Mouse (Mus musculus) forebrain, embryonic 14.5 days (tissue): Measurements from ENCODE around the gene Lsamp. TPM values are rescaled to one million over a fixed set of nuclear protein-coding genes. Genes with fewer than 3 reads are reported as not detected.

Experiments used
- ATAC-seq: fragments of 200-750 bp; cut with Nextera tagmentation; 2 replicates; pipeline ENCODE4 v1.8.0; 2017; ENCODE audit warnings: mild to moderate bottlenecking, moderate library complexity
- DNase-seq: peaks from one replicate; pipeline ENCODE4 v3.0.0-alpha.2; 2015; ENCODE audit warnings: low spot score
- H3K27ac ChIP-seq: fragments of 300-500 bp; sonication (generic); 2 replicates; pipeline ENCODE4 v1.5.1; 2014; ENCODE audit warnings: low read depth, mild to moderate bottlenecking, control low read depth, low read length, moderate library complexity
- H3K27me3 ChIP-seq: fragments of 300-500 bp; sonication (generic); replicated peaks from 2 replicates; pipeline ENCODE4 v1.6.1; 2014; ENCODE audit warnings: low read length, control low read depth, mixed read lengths; ENCODE audit not compliant: control insufficient read depth, insufficient read depth
- H3K36me3 ChIP-seq: fragments of 300-500 bp; sonication (generic); 2 replicates; pipeline ENCODE4 v1.6.1; 2014; ENCODE audit warnings: low read length, control low read depth; ENCODE audit not compliant: control insufficient read depth, insufficient read depth
- H3K4me1 ChIP-seq: fragments of 300-500 bp; sonication (generic); 2 replicates; pipeline ENCODE4 v1.6.1; 2014; ENCODE audit warnings: antibody characterized with exemption, low read length, control low read depth; ENCODE audit not compliant: control insufficient read depth, insufficient read depth
- H3K4me2 ChIP-seq: fragments of 300-500 bp; sonication (generic); 2 replicates; pipeline ENCODE4 v1.6.1; 2014; ENCODE audit warnings: mild to moderate bottlenecking, control low read depth, low read length
- H3K4me3 ChIP-seq: fragments of 300-500 bp; sonication (generic); 2 replicates; pipeline ENCODE4 v1.5.1; 2014; ENCODE audit warnings: low read depth, low read length, control low read depth
- H3K9ac ChIP-seq: fragments of 300-500 bp; sonication (generic); 2 replicates; pipeline ENCODE4 v1.6.1; 2014; ENCODE audit warnings: mild to moderate bottlenecking, low read length, control low read depth, moderate library complexity
- H3K9me3 ChIP-seq: fragments of 300-500 bp; sonication (generic); replicated peaks from 2 replicates; pipeline ENCODE4 v1.6.1; 2016; ENCODE audit warnings: low read length, control low read depth, mixed read lengths; ENCODE audit not compliant: control insufficient read depth
- WGBS: fragments of 180-500 bp; shearing (Covaris S2); extraction: QIAGEN DNeasy Blood & Tissue Kit; methylation state at CpG from one replicate; pipeline ENCODE4 v1.1.7; 2014; 5-methylcytosine and 5-hydroxymethylcytosine counted together
- polyA plus RNA-seq: library from polyadenylated mRNA; unstranded; fragments of >200 nt; fragmentation: Nextera tagmentation; extraction: Ambion mirVana; gene quantifications from 2 replicates; pipeline ENCODE4 v1.2.1, GENCODE M21; 2014

The Lsamp gene
- polyA plus RNA-seq, 1 experiment from 2014 or later, result 19.0 TPM

- Histone ChIP-seq H3K9ac (no peak overlapping the region), H3K4me3 (no peak overlapping the region)
- 23% methylated on average over 3 of the region's 3 CpGs for WGBS
Observed at GRCm38 (mm10) chr16:40983026-40983425, 998.9 kb downstream of the Lsamp start.

GRCm38 (mm10) chr16:41007569-41007968 is 1023.4 kb downstream of the Lsamp start:
- H3K4me1 ChIP-seq, result no peaks in the 10 kb centered on the region
- no peak for ATAC-seq
- no peaks in the 10 kb centered on the region for H3K9me3 ChIP-seq
- DNase-seq, result peak; percentile 0
- no peaks in the 10 kb centered on the region for H3K36me3 ChIP-seq
- no peaks in the 10 kb centered on the region for H3K27me3 ChIP-seq
- 83% methylated on average over 5 of the region's 5 CpGs for WGBS
- no peak overlapping the region for H3K27ac ChIP-seq
- H3K4me3 ChIP-seq, result no peak overlapping the region
- H3K9ac ChIP-seq, result no peak overlapping the region
- H3K4me2 ChIP-seq, result no peak overlapping the region

More at GRCm38 (mm10) chr16:40983026-40983425, 998.9 kb downstream of the Lsamp start:
- DNase-seq, result no peak
- ATAC-seq, result no peak
- H3K4me2 ChIP-seq, result no peak overlapping the region
- no peaks in the 10 kb centered on the region for H3K9me3 ChIP-seq
- no peak overlapping the region for H3K27ac ChIP-seq
- no peaks in the 10 kb centered on the region for H3K27me3 ChIP-seq
- no peaks in the 10 kb centered on the region for H3K4me1 ChIP-seq
- no peaks in the 10 kb centered on the region for H3K36me3 ChIP-seq

GRCm38 (mm10) chr16:41034746-41035145 is 1050.6 kb downstream of the Lsamp start:
- Histone ChIP-seq H3K4me2 (no peak overlapping the region), H3K27ac (no peak overlapping the region), H3K36me3 (no peaks in the 10 kb centered on the region), H3K27me3 (no peaks in the 10 kb centered on the region), H3K9ac (no peak overlapping the region), H3K4me1 (no peaks in the 10 kb centered on the region), H3K4me3 (no peak overlapping the region), H3K9me3 (no peaks in the 10 kb centered on the region)
- DNase-seq, result no peak
- no peak for ATAC-seq

- no peak for DNase-seq
- no peak overlapping the region for H3K9ac ChIP-seq
Observed at GRCm38 (mm10) chr16:41041686-41042085, 1057.5 kb downstream of the Lsamp start.

GRCm38 (mm10) chr16:41063270-41063857 is 1079.2 kb downstream of the Lsamp start:
- no peaks in the 10 kb centered on the region for H3K27me3 ChIP-seq
- no peak for ATAC-seq
- H3K4me1 ChIP-seq, result no peaks in the 10 kb centered on the region
- H3K4me2 ChIP-seq, result no peak overlapping the region
- WGBS, result 75% methylated on average over 7 of the region's 7 CpGs
- no peaks in the 10 kb centered on the region for H3K36me3 ChIP-seq
- no peak overlapping the region for H3K9ac ChIP-seq
- no peak overlapping the region for H3K27ac ChIP-seq
- no peak for DNase-seq
- H3K9me3 ChIP-seq, result no peaks in the 10 kb centered on the region
- no peak overlapping the region for H3K4me3 ChIP-seq

More at GRCm38 (mm10) chr16:41041686-41042085, 1057.5 kb downstream of the Lsamp start:
- no peak overlapping the region for H3K27ac ChIP-seq
- H3K27me3 ChIP-seq, result no peaks in the 10 kb centered on the region
- no peaks in the 10 kb centered on the region for H3K4me1 ChIP-seq
- WGBS, result 61% methylated on average over 2 of the region's 2 CpGs
- ATAC-seq, result no peak
- no peaks in the 10 kb centered on the region for H3K9me3 ChIP-seq
- no peak overlapping the region for H3K4me3 ChIP-seq
- no peaks in the 10 kb centered on the region for H3K36me3 ChIP-seq
- H3K4me2 ChIP-seq, result no peak overlapping the region

GRCm38 (mm10) chr16:41073470-41073869 is 1089.3 kb downstream of the Lsamp start:
- Histone ChIP-seq H3K27me3 (no peaks in the 10 kb centered on the region), H3K27ac (no peak overlapping the region), H3K36me3 (no peaks in the 10 kb centered on the region), H3K4me2 (no peak overlapping the region), H3K9me3 (no peaks in the 10 kb centered on the region), H3K4me3 (no peak overlapping the region), H3K9ac (no peak overlapping the region), H3K4me1 (no peaks in the 10 kb centered on the region)
- ATAC-seq, result no peak
- WGBS, result 89% methylated on average over 2 of the region's 2 CpGs
- no peak for DNase-seq

DNA sequence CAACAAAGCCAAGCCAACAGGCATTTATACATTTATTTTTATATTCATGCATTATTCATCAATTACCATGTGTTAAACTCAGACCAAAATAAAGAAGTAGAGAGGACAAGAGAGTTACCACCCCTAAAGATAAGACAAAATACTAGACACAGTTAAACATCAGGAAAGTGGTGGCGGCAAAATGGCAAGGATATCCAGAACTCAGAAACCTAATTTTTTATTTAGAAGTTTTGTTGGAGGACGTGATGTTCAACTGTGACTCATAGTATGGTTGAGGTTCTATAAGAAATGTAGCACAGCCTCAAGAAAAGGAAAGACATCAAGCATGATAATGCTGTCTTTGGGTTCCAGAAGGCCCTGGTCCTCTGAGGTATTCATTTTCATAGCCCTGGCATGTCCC is 1104.5 kb downstream of the Lsamp start:
- Histone ChIP-seq H3K9ac (no peak overlapping the region), H3K27me3 (no peaks in the 10 kb centered on the region), H3K27ac (no peak overlapping the region), H3K9me3 (no peaks in the 10 kb centered on the region), H3K4me1 (no peaks in the 10 kb centered on the region), H3K36me3 (no peaks in the 10 kb centered on the region), H3K4me2 (no peak overlapping the region), H3K4me3 (no peak overlapping the region)
- ATAC-seq, result no peak
- DNase-seq, result no peak
- WGBS, result 90% methylated on average over 2 of the region's 2 CpGs

DNA sequence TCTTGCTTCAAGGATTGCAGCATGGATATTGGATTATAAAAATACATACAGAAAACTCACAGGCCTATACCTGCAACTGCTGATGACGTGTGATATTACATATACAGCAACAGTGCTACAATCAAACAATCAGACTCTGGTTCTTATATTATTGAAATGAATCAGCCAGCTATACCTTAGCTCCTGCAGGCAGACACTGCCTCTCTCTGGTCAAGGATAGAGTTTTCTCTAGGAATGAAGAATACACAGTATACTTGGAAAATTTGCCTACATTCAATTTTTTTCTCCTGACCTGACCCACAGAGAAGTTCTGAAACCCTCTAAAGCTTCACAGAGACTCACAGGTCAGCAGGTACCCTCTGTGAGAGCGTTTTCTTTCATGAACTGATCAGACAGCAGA is 1105.9 kb downstream of the Lsamp start:
- ATAC-seq, result no peak
- Histone ChIP-seq H3K4me1 (no peaks in the 10 kb centered on the region), H3K36me3 (no peaks in the 10 kb centered on the region), H3K9ac (no peak overlapping the region), H3K9me3 (no peaks in the 10 kb centered on the region), H3K27ac (no peak overlapping the region), H3K27me3 (no peaks in the 10 kb centered on the region), H3K4me2 (no peak overlapping the region), H3K4me3 (no peak overlapping the region)
- 43% methylated on average over 2 of the region's 2 CpGs for WGBS
- DNase-seq, result peak; percentile 16

- Histone ChIP-seq H3K9me3 (no peaks in the 10 kb centered on the region), H3K27me3 (no peaks in the 10 kb centered on the region), H3K27ac (no peak overlapping the region), H3K36me3 (no peaks in the 10 kb centered on the region), H3K4me3 (no peak overlapping the region), H3K4me2 (no peak overlapping the region), H3K4me1 (no peaks in the 10 kb centered on the region), H3K9ac (no peak overlapping the region)
- ATAC-seq (peak; percentile 46; the same call in 1 of the 2 replicates), DNase-seq (peak; percentile 22)
Observed at GRCm38 (mm10) chr16:41091259-41091658, 1107.1 kb downstream of the Lsamp start.
